Mouse (Mus musculus): ENCODE results near the gene Kcna6.

DNA sequence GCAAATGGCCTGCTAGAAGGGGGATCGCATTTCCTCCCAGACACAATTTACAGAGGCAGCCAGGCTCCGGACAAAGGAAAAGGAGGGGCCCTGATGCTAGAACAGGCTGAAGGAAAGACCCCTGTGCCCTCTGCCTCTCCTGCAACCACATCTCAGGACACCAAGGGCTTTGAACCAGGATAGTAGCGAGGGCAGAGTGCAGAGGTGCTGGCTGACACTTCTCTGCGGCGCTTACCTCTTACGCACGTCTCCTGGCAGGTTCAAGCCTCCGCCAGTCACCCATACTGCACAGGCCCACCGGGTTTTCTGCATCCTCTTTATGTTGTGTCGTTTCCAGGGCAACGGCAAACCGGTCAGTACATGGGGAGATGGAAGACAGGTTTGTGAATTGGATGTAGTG, 12.0 kb upstream of the Kcna6 start:
- TF ChIP-seq MYOG (IDR thresholded peaks at IDR 0.05; ENCODE audit: control insufficient read depth, extremely low read depth, insufficient read length) (no peak), CTCF (IDR thresholded peaks at IDR 0.05; ENCODE audit: control insufficient read depth, insufficient read depth, insufficient read length) (no peak)

Measured in C2C12 (cell line).